Mouse (Mus musculus) urinary bladder, postnatal 0 days (tissue): ENCODE results near the gene Msto1. TPM values are rescaled to one million over a fixed set of nuclear protein-coding genes. Genes with fewer than 3 reads are reported as not detected.

Source experiments
- polyA plus RNA-seq: library from polyadenylated mRNA; unstranded; fragments of >200 nt; fragmentation: Nextera tagmentation; extraction: Ambion mirVana; gene quantifications from 2 replicates; pipeline ENCODE4 v1.2.1, GENCODE M21; 2015

The Msto1 gene
- polyA plus RNA-seq, result 34.3 and 35.2 TPM in 2 replicates

DNA sequence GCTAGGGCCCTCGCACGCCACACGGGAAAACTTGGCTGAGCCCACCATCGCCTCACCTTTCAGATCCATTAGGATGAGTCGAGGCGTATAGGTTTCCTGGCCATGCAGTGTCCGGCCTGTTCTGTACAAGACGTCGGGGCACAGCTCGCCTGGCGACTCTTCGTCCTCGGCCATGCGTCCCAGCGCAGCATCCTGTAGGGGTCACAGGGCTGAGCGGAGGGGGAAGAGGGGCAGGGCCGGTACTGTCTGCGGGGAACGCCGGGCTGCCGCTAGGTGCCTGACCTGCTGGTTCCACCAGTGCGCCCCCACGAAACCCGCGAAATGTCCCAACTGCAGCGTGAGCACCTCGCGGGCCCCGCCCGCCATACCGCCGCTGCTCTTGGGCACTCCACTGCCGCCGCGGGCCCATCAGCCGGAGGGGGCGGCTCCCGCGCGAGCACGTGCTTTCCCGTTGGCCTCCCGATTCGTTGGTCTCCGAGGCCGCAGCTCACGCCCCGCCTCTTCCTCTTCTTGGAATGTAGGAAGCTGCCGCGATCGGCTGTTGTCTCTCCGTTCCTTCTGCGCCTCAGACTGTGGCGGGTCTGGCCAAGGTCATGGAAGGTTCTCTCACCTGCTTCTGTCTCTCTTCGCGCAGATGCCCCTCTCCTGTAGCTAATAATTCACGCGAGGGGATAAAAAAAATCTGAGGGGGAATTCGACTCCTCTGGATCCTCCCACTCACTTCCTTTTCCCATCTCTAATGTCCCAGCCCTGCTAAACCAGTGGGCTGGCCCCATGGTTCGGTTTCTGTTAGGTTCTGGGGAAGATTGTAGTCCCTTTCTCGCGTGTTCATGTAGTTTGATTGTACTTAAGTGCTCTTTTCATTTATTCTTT is at the start of gene Msto1:
Gene Msto1 (minus strand): TSS at position 489 of the 873 bp plus-strand sequence.

DNA sequence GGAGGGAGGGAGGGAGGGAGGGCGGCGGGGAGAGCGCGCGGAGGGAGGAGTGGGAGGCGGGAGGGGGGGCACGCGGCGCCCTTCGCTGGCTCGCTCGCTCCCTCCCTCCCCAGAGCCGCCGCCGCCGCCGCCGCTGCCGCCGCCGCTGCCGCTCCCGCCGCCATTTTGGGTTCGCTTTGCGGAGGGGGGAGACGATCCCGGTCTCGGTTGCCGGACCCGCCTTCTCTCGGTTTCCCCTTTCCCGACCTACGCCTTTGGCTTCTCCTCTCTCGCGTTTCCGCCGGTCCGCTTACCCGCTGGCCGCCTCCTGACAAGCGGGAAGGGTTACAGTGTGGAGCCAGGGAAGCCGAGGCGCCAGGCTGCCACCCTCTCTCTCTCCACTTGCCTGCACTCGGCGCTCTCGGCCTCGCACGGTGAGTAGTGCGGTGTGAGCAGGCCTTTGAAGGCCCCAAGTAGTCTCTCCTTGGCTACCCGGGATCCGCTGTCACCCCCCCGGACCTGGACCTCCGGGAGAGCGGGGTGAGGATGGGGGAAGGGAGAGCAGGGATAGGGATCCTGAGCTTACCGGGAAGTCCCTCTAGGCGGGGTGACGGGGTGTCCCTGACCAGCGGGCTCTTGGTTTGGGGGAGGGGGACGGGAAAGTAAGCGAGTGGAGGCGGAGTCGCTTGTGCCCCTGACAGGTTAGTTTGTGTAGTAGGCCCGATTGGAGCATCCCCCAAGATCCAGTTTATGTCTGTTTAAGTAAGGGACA is 37.0 kb upstream of the Msto1 start, which contains the start of the genes Ash1l and Dap3:
Gene Ash1l (plus strand): TSS at position 47 of the 751 bp plus-strand sequence.
Gene Dap3 (minus strand): TSS at position 606 of the 751 bp plus-strand sequence.

Other genes with a start within 250 kb of the Msto1 start
- gene Khdc4, start 228.2 kb downstream of the Msto1 start, polyA plus RNA-seq, result 36.9 and 43.8 TPM in 2 replicates
- 71.1 and 85.1 TPM in 2 replicates for gene Rit1, start 197.2 kb downstream of the Msto1 start, polyA plus RNA-seq
- gene Syt11, start 138.8 kb downstream of the Msto1 start, polyA plus RNA-seq, result 3.7 and 4.0 TPM in 2 replicates
- 3.3 and 3.4 TPM in 2 replicates for gene Gon4l, start 78.8 kb downstream of the Msto1 start, polyA plus RNA-seq
- gene Ash1l, start 36.6 kb upstream of the Msto1 start, polyA plus RNA-seq, result 10.8 and 13.0 TPM in 2 replicates
- gene Dap3, start 37.2 kb upstream of the Msto1 start, polyA plus RNA-seq, result 103 and 117 TPM in 2 replicates
- 11.3 and 11.4 TPM in 2 replicates for gene Rusc1, start 179.3 kb upstream of the Msto1 start, polyA plus RNA-seq
- not detected in 2 replicates for gene Gm43738, start 187.1 kb upstream of the Msto1 start, polyA plus RNA-seq
- 251 and 535 TPM in 2 replicates for gene Fdps, start 188.0 kb upstream of the Msto1 start, polyA plus RNA-seq
- not detected in 2 replicates for gene Pklr, start 222.1 kb upstream of the Msto1 start, polyA plus RNA-seq
- gene Hcn3, start 246.2 kb upstream of the Msto1 start, polyA plus RNA-seq, result 0.35 and 0.59 TPM in 2 replicates